Comparison of ENCODE assay signal across 8 mouse cellular contexts in the genomic region with DNA sequence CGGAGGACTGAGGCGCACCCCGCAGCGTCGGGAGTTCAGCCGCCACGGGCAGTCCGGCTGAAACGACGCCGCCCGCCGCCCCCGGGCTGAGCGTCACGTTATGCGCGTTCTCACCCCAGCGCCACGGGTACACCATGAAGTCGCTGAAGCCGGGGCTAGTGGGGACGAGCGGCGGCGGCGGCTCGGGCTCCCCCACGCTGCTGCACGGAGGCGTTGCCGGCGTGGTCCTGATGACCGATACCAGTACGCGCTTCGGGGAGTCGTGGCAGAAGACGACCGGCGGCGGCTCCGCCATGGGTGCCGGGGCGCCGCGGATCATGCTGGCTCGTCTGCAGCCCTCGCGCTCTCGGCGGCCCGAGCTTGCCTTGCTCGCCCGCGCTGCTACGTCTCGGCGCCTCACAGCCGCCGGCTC. TPM values are rescaled to one million over a fixed set of nuclear protein-coding genes. Genes with fewer than 3 reads are reported as not detected.
DNase-seq lines count a peak whose midpoint lies in the region; ATAC-seq and TF ChIP-seq lines count a peak whose summit lies in the region.

No protein-coding gene starts in this region.

- TF ChIP-seq POLR2A in cerebellum, adult 2 months (IDR thresholded peaks at IDR 0.05; ENCODE audit: borderline replicate concordance, insufficient read depth, low read length) = no peak

- under 1% methylated on average over 61 of the region's 61 CpGs for WGBS in cerebellum, adult 2 months
- WGBS in neural tube, embryonic 11.5 days = under 1% methylated on average over 58 of the region's 61 CpGs
- 0% methylated on average over 54 of the region's 61 CpGs for WGBS in hindbrain, embryonic 11.5 days
- WGBS in liver, postnatal 0 days (ENCODE audit: insufficient replicate concordance) = under 1% methylated on average over 44 of the region's 61 CpGs
- under 1% methylated on average over 52 of the region's 61 CpGs for WGBS in stomach, embryonic 15.5 days

- H3K27ac ChIP-seq in cerebellum, adult 2 months (ENCODE audit: insufficient read depth, low read length) = no peak overlapping the region
- peak overlapping the region; percentile 85 for H3K27ac ChIP-seq in neural tube, embryonic 11.5 days (ENCODE audit: low read depth, low read length)
- H3K27ac ChIP-seq in hindbrain, embryonic 11.5 days (ENCODE audit: low read depth, low read length) = peak overlapping the region; percentile 74
- peak overlapping the region; percentile 93 for H3K27ac ChIP-seq in liver, postnatal 0 days (ENCODE audit: low read depth)
- peak overlapping the region; percentile 91 for H3K27ac ChIP-seq in stomach, embryonic 15.5 days

- no peaks in the 10 kb centered on the region; the same call in 1 of the 2 replicates for H3K4me1 ChIP-seq in cerebellum, adult 2 months (ENCODE audit: control insufficient read depth, insufficient read depth, low read length)
- peaks cover 20% of the 10 kb centered on the region; the same call in 1 of the 2 replicates for H3K4me1 ChIP-seq in neural tube, embryonic 11.5 days (ENCODE audit: control insufficient read depth, insufficient read depth, low read length)
- H3K4me1 ChIP-seq in hindbrain, embryonic 11.5 days (replicated peaks; ENCODE audit: control insufficient read depth, insufficient read depth, low read length) = no peaks in the 10 kb centered on the region
- H3K4me1 ChIP-seq in liver, postnatal 0 days (ENCODE audit: insufficient read depth) = peaks cover 20% of the 10 kb centered on the region
- H3K4me1 ChIP-seq in stomach, embryonic 15.5 days = peaks cover 9% of the 10 kb centered on the region

- TF ChIP-seq EP300 in liver, postnatal 0 days (IDR thresholded peaks at IDR 0.05; ENCODE audit: low read depth) = no peak

- H3K27me3 ChIP-seq in cerebellum, adult 2 months (ENCODE audit: control insufficient read depth, insufficient read depth, low read length) = no peaks in the 10 kb centered on the region
- no peaks in the 10 kb centered on the region for H3K27me3 ChIP-seq in neural tube, embryonic 11.5 days (ENCODE audit: control insufficient read depth, insufficient read depth, low read length)
- H3K27me3 ChIP-seq in hindbrain, embryonic 11.5 days (ENCODE audit: control insufficient read depth, insufficient read depth, low read length) = no peaks in the 10 kb centered on the region
- H3K27me3 ChIP-seq in liver, postnatal 0 days (ENCODE audit: insufficient read depth, low read length) = no peaks in the 10 kb centered on the region
- H3K27me3 ChIP-seq in stomach, embryonic 15.5 days (replicated peaks) = no peaks in the 10 kb centered on the region

- H3K36me3 ChIP-seq in neural tube, embryonic 11.5 days (ENCODE audit: control insufficient read depth, insufficient read depth, low read length) = no peaks in the 10 kb centered on the region
- no peaks in the 10 kb centered on the region for H3K36me3 ChIP-seq in hindbrain, embryonic 11.5 days (ENCODE audit: control insufficient read depth, insufficient read depth, low read length)
- no peaks in the 10 kb centered on the region for H3K36me3 ChIP-seq in liver, postnatal 0 days (replicated peaks; ENCODE audit: insufficient read depth, low read length)
- H3K36me3 ChIP-seq in stomach, embryonic 15.5 days = no peaks in the 10 kb centered on the region

- peak overlapping the region; percentile 92 for H3K4me2 ChIP-seq in neural tube, embryonic 11.5 days (ENCODE audit: low read depth)
- peak overlapping the region; percentile 95 for H3K4me2 ChIP-seq in hindbrain, embryonic 11.5 days (replicated peaks; ENCODE audit: low read depth, low read length)
- H3K4me2 ChIP-seq in liver, postnatal 0 days (ENCODE audit: low read depth, low read length) = peak overlapping the region; percentile 95
- H3K4me2 ChIP-seq in stomach, embryonic 15.5 days = peak overlapping the region; percentile 85

- H3K9me3 ChIP-seq in neural tube, embryonic 11.5 days (ENCODE audit: control insufficient read depth, low read length) = no peaks in the 10 kb centered on the region
- H3K9me3 ChIP-seq in hindbrain, embryonic 11.5 days (ENCODE audit: control insufficient read depth, low read length) = no peaks in the 10 kb centered on the region
- no peaks in the 10 kb centered on the region for H3K9me3 ChIP-seq in liver, postnatal 0 days (ENCODE audit: low read length)
- no peaks in the 10 kb centered on the region for H3K9me3 ChIP-seq in stomach, embryonic 15.5 days

- H3K9ac ChIP-seq in neural tube, embryonic 11.5 days (ENCODE audit: low read length) = peak overlapping the region; percentile 84
- H3K9ac ChIP-seq in hindbrain, embryonic 11.5 days (ENCODE audit: low read depth, low read length) = peak overlapping the region; percentile 72
- peak overlapping the region; percentile 86 for H3K9ac ChIP-seq in liver, postnatal 0 days (replicated peaks)
- H3K9ac ChIP-seq in stomach, embryonic 15.5 days = peak overlapping the region; percentile 80

- peak; percentile 36 for ATAC-seq in neural tube, embryonic 11.5 days (ENCODE audit: insufficient read depth, low FRiP score, low TSS enrichment)
- peak; percentile 57 for ATAC-seq in hindbrain, embryonic 11.5 days (ENCODE audit: low FRiP score)
- peak; percentile 14 for ATAC-seq in liver, postnatal 0 days
- ATAC-seq in stomach, embryonic 15.5 days (ENCODE audit: insufficient read depth, low FRiP score, low read depth) = no peak
- ATAC-seq in megakaryocyte-erythroid progenitor cell, adult 5-6 weeks (replicated peaks; ENCODE audit: low FRiP score, low TSS enrichment, poor library complexity, severe bottlenecking) = no peak

- H3K4me3 ChIP-seq in cerebellum, adult 2 months (replicated peaks; ENCODE audit: insufficient read depth, low read depth, low read length) = peak overlapping the region; percentile 71
- peak overlapping the region; percentile 89 for H3K4me3 ChIP-seq in neural tube, embryonic 11.5 days (ENCODE audit: low read depth, low read length)
- H3K4me3 ChIP-seq in hindbrain, embryonic 11.5 days (ENCODE audit: low read depth, low read length) = peak overlapping the region; percentile 93
- peak overlapping the region; percentile 85 for H3K4me3 ChIP-seq in liver, postnatal 0 days (ENCODE audit: low read depth, low read length)
- H3K4me3 ChIP-seq in stomach, embryonic 15.5 days (replicated peaks) = peak overlapping the region; percentile 96

- TF ChIP-seq CTCF in cerebellum, adult 2 months (IDR thresholded peaks at IDR 0.05; ENCODE audit: borderline replicate concordance, insufficient read depth, low read depth, low read length) = no peak
- no peak for TF ChIP-seq CTCF in liver, postnatal 0 days (IDR thresholded peaks at IDR 0.05; ENCODE audit: low read depth)

- no peak for DNase-seq in cerebellum, adult 2 months
- DNase-seq in cerebellum, postnatal 4 days (ENCODE audit: low spot score in 2 of 2) = no peak
- DNase-seq in neural tube, embryonic 11.5 days (ENCODE audit: low spot score) = no peak
- no peak for DNase-seq in neural tube, embryonic 10.5 days (ENCODE audit: extremely low spot score, low spot score)
- peak; percentile 61 for DNase-seq in hindbrain, embryonic 11.5 days (ENCODE audit: low spot score)
- DNase-seq in liver, postnatal 0 days = no peak

RNA-seq across cellular contexts. Expression of gene Zfp367, which starts 0.3 kb away (rescaled TPM):
- 28.9 and 29.9 TPM in 2 replicates for polyA plus RNA-seq in cerebellum, adult 2 months (2012; rRNA removed)
- polyA plus RNA-seq in neural tube, embryonic 11.5 days (2014; fragmentation: Nextera tagmentation; extraction: Ambion mirVana) = 14.3 and 15.4 TPM in 2 replicates
- 20.3 and 21.8 TPM in 2 replicates for polyA plus RNA-seq in hindbrain, embryonic 11.5 days (2014; fragmentation: Nextera tagmentation; extraction: Ambion mirVana)
- polyA plus RNA-seq in liver, postnatal 0 days (2015; fragmentation: Nextera tagmentation; extraction: Ambion mirVana) = 9.8 and 11.7 TPM in 2 replicates
- polyA plus RNA-seq in stomach, embryonic 15.5 days (2015; fragmentation: Nextera tagmentation; extraction: Ambion mirVana) = 22.7 and 23.9 TPM in 2 replicates
- 30.2 and 40.8 TPM in 2 replicates for total RNA-seq in megakaryocyte-erythroid progenitor cell, adult 5-6 weeks (2014; fragmentation: Nextera tagmentation)
- total RNA-seq in megakaryocyte-erythroid progenitor cell, adult 5-6 weeks (2017) = 55.3 and 62.6 TPM in 2 replicates

RNA-seq across cellular contexts. Expression of gene Habp4, which starts 8.9 kb away (rescaled TPM):
- 187 and 213 TPM in 2 replicates for polyA plus RNA-seq in cerebellum, adult 2 months (2012; rRNA removed)
- polyA plus RNA-seq in neural tube, embryonic 11.5 days (2014; fragmentation: Nextera tagmentation; extraction: Ambion mirVana) = 33.4 and 36.6 TPM in 2 replicates
- 30.3 and 31.0 TPM in 2 replicates for polyA plus RNA-seq in hindbrain, embryonic 11.5 days (2014; fragmentation: Nextera tagmentation; extraction: Ambion mirVana)
- polyA plus RNA-seq in liver, postnatal 0 days (2015; fragmentation: Nextera tagmentation; extraction: Ambion mirVana) = 9.0 and 11.9 TPM in 2 replicates
- polyA plus RNA-seq in stomach, embryonic 15.5 days (2015; fragmentation: Nextera tagmentation; extraction: Ambion mirVana) = 19.5 and 22.8 TPM in 2 replicates
- 3.9 and 7.7 TPM in 2 replicates for total RNA-seq in megakaryocyte-erythroid progenitor cell, adult 5-6 weeks (2014; fragmentation: Nextera tagmentation)
- total RNA-seq in megakaryocyte-erythroid progenitor cell, adult 5-6 weeks (2017) = 3.4 and 5.4 TPM in 2 replicates

RNA-seq across cellular contexts. Expression of gene Slc35d2, which starts 23.5 kb away (rescaled TPM):
- 0.90 and 0.97 TPM in 2 replicates for polyA plus RNA-seq in cerebellum, adult 2 months (2012; rRNA removed)
- polyA plus RNA-seq in neural tube, embryonic 11.5 days (2014; fragmentation: Nextera tagmentation; extraction: Ambion mirVana) = 3.8 and 7.4 TPM in 2 replicates
- 5.6 and 6.9 TPM in 2 replicates for polyA plus RNA-seq in hindbrain, embryonic 11.5 days (2014; fragmentation: Nextera tagmentation; extraction: Ambion mirVana)
- 11.8 TPM in 2 replicates for polyA plus RNA-seq in liver, postnatal 0 days (2015; fragmentation: Nextera tagmentation; extraction: Ambion mirVana)
- polyA plus RNA-seq in stomach, embryonic 15.5 days (2015; fragmentation: Nextera tagmentation; extraction: Ambion mirVana) = 4.6 and 5.4 TPM in 2 replicates
- 1.2 and 1.6 TPM in 2 replicates for total RNA-seq in megakaryocyte-erythroid progenitor cell, adult 5-6 weeks (2014; fragmentation: Nextera tagmentation)
- total RNA-seq in megakaryocyte-erythroid progenitor cell, adult 5-6 weeks (2017) = 3.0 and 11.7 TPM in 2 replicates

Comparison
In these comparisons a context has a peak if more than half of its experiments do, and no peak if none do; other contexts are left out.
1. ATAC-seq: peak in neural tube, embryonic 11.5 days (single experiment), hindbrain, embryonic 11.5 days (single experiment) and liver, postnatal 0 days (single experiment); none in stomach, embryonic 15.5 days (single experiment) and megakaryocyte-erythroid progenitor cell, adult 5-6 weeks (single experiment).
2. Peak in every context shown above with its lines, with median percentiles within 50 percentile points of each other: H3K4me3 ChIP-seq, H3K4me2 ChIP-seq and H3K9ac ChIP-seq.